Mouse (Mus musculus): ENCODE measurements around the gene Fkbp2. TPM values are rescaled to one million over a fixed set of nuclear protein-coding genes. Genes with fewer than 3 reads are reported as not detected.
A peak's percentile ranks its signal among the peaks of the same experiment; 100 is the strongest.
"Not testable (repeated sequence)": the region's sequence is repeated elsewhere in the genome, so short reads cannot be mapped to it uniquely, and the experiment has no call there.

Gene Fkbp2
- total RNA-seq, 2 experiments from 2014 or later, result 18.8 to 20.5 TPM

DNA sequence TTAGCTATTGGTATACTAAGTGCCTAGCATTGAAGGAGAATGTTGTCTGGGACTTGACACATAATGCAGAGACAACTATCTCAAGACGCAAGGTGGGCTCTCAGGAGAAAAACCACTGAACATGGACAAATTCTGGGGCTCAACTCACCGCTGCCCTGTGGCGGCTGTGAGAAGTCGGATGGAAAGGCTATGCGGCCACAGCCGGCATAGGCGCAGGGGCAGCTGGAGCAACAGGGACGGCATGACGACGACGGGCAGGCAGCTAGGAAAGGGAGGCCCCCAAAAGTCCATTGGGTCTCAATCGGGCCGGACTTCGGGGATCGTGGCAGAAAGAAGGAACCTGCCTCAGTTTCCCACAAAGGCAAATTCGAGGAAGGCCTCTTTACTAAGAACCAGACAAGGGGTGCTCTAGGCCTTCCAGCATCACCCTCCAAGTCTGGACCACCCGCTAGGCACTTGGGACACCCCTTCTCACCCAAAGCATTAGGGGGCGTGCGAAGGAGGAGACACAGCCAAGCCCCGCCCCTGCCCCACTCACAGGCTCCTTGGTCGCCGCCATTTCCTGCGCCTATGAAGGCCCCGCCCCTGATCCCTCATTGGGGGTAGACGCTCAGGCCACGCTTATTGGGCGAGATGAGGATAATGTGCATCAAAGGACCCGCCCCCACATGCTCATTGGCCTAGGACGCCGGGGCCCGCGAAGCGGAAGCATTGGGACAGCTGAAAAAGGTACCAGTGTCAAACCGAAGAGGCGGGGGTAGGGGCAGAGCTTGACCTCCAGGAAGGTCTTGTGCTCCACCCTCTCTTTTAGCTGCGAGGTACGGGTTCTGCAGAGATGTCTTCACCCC is 11.9 kb upstream of the Fkbp2 start, which contains the start of gene Dnajc4:
TSS of gene Dnajc4 (minus strand) at position 562 of the 848 bp plus-strand sequence.
- DNase-seq, result peak; percentile 92
- intact Hi-C loops (cut with DNase I), result loop anchor here (1.0 kb wide), 1 partner anchor 12 kb away; the partner anchor contains the start of gene Fkbp2

DNA sequence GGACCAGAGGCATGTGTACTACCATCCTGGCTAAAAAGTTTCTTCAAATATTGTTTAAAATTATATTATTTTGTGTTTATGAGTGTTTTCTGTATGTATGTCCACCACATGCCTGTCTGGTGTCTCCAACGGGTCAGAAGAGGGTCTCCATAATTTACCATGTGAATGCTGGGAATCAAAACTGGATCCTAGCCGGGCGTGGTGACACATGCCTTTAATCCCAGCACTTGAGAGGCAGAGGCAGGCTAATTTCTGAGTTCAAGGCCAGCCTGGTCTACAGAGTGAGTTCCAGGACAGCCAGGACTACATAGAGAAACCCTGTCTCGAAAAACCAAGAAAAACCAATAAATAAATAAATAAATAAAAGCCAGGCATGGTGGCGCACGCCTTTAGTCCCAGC is 10.9 kb upstream of the Fkbp2 start:
- intact Hi-C loops (cut with DNase I); DNase-seq: not testable (repeated sequence)

DNA sequence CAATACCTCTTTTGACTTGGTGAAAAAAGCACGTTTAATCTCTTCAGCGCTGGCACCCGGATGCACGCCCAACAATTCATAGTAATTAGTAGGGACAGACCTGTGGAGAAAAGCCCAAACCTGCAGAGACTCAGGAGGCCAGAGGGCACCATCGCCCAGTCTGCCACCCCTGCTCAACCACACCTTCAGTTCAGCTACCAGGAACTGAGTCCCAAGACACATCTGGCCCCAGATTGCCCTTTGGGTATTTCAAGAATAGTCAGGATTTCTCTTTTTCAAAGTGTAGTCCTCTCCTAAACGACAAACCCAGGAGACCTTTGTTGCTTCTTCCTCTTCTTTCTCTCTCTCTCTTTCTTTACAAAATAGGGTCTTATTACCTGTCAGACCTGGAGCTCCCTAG is 10.4 kb upstream of the Fkbp2 start:
- intact Hi-C loops (cut with DNase I), result no loop called here

DNA sequence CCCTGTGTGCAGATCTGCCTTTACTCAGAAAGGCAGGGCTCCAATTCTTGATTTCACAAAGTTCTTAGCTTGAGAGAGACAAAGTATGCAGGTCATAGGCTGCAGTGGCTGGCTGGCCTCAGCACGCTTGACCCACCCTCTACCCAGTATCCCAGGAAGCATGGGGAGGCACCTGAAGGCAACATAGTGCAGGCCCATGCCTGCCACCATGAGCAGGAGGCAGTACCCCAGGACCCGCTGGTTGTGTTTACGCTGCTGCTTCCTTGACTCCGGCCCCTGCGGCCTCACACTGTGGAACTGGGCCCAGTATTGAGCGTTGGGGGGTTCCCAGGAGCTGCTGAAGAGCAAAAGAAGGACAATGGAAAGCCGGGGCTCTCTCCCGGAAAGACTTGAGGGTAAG is 8.9 kb upstream of the Fkbp2 start:
- intact Hi-C loops (cut with DNase I), result no loop called here
- no peak for DNase-seq

More for the DNA sequence above, 10.4 kb upstream of the Fkbp2 start:
- DNase-seq, result no peak

DNA sequence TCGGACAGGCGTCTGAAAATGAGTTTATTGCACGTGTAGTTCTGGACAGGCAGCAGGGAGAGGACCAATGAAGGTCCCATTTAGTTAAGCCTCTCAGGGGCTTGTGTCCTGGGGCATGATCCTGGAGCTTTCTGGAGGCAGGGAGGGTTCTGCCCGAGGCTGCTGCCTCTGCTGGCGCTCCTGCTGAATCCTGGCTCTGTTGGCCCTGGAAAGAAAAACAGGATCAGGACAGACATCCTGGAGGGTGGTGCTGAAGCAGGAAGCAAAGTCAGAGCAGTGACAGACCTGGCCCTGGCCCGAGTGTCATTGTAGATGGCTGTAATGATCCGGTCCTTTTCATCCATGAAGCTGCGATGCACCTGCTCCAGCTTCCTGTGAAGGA is 7.6 kb upstream of the Fkbp2 start:
- no peak for DNase-seq
- intact Hi-C loops (cut with DNase I), result no loop called here

DNA sequence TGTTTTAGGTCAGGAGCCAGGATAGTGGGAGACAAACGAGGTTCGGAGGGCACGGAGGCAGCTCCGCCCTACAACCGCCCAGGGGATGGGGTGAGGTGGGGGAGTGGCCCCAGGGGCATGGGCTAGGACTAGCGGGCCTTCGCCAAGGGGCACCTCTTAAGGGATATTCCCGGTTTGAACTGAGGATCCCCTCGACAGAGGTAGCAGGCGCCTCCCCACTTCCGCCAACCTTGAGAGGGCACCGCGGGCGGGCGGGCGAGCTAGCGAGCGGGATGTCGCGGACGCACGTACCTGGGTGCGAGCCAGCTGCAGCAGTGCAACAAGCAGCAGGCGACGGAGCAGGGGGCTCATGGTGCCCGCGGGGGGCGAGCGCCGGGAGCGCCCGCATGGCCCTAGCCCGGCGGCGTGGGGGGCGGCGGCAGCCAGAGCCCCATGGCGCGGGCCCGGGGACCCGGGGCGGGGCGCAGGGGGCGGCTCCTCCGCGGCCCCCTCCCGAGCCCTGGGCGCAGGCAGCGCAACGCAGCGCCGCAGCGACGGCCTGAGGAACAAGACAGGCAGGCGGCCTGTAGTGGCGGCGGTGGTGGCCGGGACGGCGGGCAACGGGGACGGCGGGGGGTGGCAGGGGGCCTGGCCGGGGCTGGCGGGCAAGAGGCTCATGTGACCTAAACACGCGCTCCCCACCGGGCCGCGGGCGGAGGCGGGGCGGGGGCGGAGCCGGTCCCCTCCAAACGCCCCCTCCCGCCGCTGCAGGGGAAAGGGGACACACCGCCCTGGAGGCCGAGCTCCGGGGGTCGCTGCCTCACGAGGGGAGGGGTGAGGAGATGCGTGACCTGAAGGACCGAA is 7.0 kb upstream of the Fkbp2 start, which contains the start of gene Vegfb:
TSS of gene Vegfb (minus strand) at position 591 of the 843 bp plus-strand sequence.
- DNase-seq, result peak; percentile 72 to 79

DNA sequence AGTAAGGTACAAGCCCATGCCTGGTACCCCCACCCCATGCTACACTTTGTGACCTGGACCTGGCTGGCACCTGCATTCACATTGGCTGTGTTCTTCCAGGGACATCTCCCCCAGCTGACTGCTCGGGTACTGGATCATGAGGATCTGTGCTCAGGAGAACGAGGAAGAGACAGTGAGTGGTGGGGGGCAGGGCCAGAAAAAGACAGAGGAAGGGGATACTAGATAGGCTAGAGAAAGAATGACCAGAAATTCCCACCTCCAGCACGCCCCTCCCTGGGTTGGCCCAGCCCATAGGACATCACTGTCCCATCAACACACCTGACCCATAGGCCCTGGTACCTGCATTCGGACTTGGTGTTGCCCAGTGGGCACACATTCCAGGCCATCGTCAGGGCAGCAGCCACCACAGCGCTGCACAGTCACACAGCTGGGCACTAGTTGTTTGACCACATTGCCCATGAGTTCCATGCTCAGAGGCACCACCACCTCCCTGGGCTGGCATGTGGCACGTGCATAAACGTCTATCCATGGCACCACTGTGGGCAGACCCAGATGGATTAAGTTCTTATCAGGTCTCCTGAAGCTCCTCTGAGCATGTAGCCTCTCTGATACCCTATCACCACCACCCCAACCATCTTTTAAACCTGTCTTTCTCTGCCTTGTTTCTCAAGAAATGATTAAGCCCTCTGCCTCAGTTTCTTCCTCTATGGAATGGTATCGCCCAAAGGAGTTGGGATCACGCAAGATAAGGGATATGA is 5.8 kb upstream of the Fkbp2 start:
- intact Hi-C loops (cut with DNase I), result no loop called here
- DNase-seq, result no peak

More for the DNA sequence above, 7.0 kb upstream of the Fkbp2 start, which contains the start of gene Vegfb:
- intact Hi-C loops (cut with DNase I), result no loop called here

DNA sequence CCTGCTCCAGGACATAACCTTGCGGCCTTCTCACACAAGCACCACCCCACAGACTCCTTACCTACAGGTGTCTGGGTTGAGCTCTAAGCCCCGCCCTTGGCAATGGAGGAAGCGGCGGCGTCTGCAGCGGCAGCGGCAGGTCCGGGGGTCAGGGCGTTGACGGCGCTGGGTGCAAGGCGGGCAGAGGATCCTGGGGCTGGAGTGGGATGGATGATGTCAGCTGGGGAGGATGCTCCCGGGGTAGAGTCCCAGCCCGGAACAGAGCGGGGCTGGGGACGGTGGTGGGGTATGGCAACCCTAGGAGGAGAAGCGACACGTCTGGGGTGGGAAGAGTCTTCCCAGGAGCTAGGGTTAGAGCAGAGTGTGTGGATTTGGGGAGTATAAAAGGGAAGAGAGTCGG is 5.0 kb upstream of the Fkbp2 start:
- intact Hi-C loops (cut with DNase I), result no loop called here
- no peak for DNase-seq

DNA sequence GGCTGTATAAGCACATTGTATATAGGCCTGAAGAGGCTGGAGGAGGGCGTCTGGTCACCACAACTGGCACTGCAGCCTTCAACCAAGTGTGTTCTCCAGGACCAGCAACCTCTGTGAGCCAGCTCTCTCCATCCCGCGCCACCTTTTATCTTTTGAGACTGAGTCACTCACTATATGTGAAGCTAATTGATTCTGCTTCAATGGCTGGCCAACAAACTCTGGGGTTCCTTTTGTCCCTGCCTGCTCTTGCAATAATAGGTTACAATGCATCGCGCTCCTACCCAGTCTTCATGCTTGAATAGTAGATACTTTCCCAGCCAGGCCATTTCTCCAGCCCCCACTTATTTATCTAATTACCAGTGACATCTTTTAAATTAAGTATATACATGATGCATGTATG is 3.3 kb upstream of the Fkbp2 start:
- DNase-seq, result no peak
- intact Hi-C loops (cut with DNase I), result no loop called here

DNA sequence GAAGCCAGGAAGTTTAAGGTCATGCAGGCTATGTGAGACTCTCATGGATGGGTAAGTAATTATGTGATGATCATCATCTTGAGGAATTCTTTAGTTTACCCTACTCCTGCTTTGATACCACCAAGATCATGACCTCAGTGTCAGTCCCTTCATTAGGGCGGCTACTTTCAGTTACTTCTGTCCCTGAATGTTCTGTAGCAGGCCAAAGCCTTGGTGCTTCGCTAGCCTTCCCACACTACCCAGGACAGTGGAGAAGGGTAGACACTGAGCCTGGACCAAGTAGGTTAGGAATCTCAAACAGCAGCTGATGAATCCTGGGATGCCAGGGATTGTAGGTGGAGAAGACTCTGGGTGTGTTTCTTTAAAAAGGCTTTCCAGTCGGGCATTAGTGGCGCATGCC is 1.2 kb upstream of the Fkbp2 start:
- no peak for DNase-seq
- intact Hi-C loops (cut with DNase I), result no loop called here

DNA sequence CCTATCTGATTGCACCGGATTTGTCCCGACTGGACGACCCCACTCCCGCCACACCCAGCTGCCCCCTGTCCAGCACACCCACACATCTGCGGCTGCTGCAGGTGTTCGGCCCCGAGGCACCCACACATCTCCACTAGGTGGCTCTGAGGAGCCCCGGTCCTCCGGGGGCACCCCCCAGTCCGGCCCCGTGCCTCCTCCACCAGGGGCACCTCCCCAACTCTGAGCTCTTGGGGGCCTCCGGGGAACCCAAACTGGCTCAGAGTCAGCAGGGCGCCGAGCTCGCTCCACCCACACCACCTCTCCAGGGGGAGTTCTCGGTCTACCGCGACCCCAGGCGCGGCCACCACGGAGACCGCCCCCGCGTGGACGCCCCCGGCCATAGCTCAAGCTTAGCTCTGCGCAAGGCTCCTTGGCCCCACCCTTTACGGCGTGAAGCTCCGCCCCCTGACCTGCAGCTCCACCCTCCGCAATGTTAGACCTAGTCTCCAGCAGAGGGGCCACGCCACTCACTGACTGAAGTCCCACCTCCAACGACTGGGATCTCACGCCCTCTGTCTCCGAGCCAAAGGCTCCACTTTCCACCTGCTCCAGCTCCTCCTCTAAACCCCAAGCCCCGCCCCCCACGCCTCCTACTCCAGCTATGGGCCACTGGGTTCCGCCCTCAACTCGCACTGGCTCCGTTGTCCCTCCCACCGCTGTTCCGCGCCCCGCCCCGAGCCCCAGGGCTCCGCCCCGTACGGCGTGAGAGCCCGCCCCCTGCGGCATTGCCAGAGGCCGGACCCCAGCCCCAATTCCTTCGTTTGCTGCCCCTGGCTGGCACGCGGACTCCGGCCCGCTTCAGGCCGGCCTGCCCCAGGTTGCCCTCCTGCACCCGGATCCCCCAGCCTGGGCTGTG is 568 bp downstream of the Fkbp2 start:
- intact Hi-C loops (cut with DNase I), result loop anchor here (1.0 to 5.0 kb wide), 2 partner anchors 13 to 43 kb away; partner anchors contain the start of gene Dnajc4
- peak; percentile 99 to 100 for DNase-seq

DNA sequence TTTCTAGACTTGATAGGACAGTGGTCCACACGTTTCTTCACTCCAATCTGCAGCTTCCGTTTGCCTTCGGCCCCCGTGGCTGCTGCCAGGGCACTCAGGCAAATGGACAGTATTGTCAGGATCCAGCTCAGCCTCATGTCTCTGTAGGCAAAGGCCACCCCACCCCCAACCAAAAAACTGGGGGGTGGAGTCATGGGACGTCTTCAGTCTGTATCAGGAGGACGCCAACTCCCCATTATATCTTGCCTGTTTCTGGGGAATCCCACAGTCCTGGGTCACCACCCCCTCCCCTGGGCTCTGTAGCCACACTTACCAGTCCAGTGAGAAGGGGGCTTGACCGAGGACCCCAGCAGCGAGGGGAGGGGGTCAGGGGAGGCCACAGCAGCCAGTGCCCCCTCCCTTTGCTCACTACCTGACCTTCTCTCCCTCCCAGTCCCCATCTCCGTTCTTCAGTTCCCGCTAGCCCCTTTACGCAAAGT is 1.3 kb downstream of the Fkbp2 start:
- no peak for DNase-seq

DNA sequence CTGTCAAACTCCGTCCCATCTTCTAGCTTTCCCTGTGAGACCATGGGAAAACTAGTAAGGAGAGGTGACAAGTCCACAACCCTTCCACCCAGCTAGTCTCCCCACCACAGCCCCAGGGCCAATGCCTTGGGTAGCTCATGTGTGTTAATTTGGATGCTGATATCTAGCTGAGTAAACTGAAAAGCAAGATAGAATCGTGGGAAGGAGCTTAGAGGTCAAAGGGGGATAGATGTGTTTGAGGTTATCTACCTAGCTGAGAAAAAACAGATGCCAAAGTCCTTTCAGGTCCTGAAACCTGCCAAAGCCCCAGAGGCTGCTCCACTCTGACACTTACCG is 1.7 kb downstream of the Fkbp2 start:
- intact Hi-C loops (cut with DNase I), result loop anchor here (5.0 kb wide), 1 partner anchor 44 kb away; no protein-coding TSS in a partner anchor
- DNase-seq, result no peak

More for the DNA sequence above, 1.3 kb downstream of the Fkbp2 start:
- intact Hi-C loops (cut with DNase I), result loop anchor here (5.0 kb wide), 1 partner anchor 43 kb away; no protein-coding TSS in a partner anchor

DNA sequence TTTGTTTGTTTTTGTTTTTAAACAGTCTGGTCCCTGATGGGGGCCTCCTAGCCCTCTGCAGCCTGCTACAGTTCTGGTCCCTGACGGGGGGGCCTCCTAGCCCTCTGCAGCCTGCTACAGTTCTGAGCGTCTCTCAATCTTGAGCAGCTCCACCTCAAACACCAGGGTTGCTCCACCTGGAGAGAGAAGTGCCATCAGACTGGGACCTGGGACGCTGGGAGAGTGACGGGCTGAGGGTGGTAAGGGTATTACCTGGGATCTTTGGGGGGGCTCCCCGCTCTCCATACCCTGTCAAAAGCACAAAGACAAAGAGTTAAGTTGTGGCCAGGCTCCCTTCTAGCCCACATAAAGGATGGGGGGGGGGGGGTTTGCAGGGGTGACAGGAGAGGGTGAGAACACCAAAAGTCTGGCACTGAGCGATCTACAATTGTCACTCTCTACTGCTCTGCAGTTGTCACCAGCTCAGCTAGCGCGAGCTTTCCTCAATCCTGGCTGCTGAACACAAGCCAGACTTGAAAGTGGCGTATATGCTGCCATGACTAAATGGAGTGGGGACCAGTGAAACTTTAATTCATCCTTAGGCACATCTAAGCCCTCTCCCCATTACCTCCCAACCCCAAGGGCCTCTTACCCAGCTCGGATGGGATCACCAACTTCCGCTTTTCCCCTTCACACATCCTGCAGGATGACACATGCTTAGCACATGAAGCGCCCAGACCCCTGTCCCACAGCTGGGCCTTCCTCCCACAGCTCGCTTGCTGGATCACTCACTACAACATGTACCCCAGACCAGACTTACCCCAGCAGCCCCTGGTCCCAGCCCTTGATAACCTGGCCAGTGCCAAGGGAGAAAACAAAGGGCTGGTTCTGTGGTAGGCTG is 2.3 kb downstream of the Fkbp2 start:
- intact Hi-C loops (cut with DNase I), result loop anchor here (5.0 kb wide), 1 partner anchor 44 kb away; no protein-coding TSS in a partner anchor

DNA sequence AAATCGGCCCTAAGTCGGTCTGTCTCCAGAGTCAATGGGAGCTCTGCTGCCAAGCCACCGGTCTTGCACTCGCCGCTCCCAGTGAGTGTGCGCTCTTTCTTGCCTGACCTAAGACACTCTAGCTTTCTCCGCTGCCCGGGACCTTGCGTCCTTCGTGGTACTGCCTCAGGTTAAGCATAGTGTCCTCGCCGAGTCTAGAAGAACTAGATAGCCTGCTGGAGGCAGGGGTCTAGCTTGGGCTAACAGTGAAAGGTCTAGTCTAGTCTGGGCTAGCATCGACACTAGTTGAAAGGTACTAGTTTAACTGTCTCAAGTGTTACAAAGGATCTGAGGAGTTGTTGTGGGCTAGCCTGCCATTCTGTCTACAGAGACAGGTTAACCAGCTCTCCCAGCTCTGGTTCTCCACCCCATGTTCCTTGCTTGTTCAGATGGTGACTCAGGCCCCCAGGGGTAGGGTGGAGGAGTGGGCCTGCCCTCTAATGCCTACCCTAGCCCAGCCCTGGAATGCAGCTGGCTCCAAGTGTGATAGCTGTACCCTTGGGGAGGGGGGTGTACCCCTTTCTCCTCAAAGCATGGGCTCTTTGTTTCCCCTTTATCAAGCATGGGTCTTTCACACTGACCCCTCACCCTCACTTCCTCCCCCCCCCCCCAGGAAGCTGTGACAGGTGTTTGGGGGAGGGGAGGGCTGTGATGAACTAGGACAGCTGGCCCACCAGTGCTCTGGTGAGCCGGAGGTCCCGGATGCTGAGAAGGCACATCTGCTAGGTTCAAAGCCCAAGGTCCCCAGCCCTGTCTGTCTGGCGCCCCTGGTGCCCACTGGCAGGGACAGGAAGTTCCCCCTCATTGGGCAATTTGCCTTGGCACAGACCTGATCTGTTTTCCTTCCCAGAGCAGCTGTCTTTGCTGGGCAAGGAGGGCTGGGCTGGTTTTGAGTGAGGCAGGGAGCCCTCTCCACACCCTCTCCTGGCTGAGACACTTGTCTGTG is 4.5 kb downstream of the Fkbp2 start, which contains the start of gene Plcb3:
TSS of gene Plcb3 (minus strand) at position 934 of the 985 bp plus-strand sequence.
- intact Hi-C loops (cut with DNase I), result loop anchor here (5.0 kb wide), 1 partner anchor 46 kb away; no protein-coding TSS in a partner anchor
- peak; percentile 50 to 61 for DNase-seq

More for the DNA sequence above, 2.3 kb downstream of the Fkbp2 start:
- no peak for DNase-seq
